Comparison of ENCODE assay signal across 12 mouse cellular contexts in genomic region chr2:167213076-167213475, GRCm38 (mm10). TPM values are rescaled to one million over a fixed set of nuclear protein-coding genes. Genes with fewer than 3 reads are reported as not detected.
A peak's percentile ranks its signal among the peaks of the same experiment; 100 is the strongest.
DNase-seq lines count a peak whose midpoint lies in the region; ATAC-seq and TF ChIP-seq lines count a peak whose summit lies in the region.
"Had no signal": no experiment of that assay in that cellular context is flagged by ENCODE, and none has a peak within 500 bp of the region (broad histone marks: within the 10 kb centered on the region; RNA-seq: fewer than 3 reads in every experiment).

No protein-coding gene starts in this region.

- TF ChIP-seq CTCF in lung, postnatal 0 days (IDR thresholded peaks at IDR 0.05) = peak; percentile 45
- peak; percentile 53 for TF ChIP-seq CTCF in liver, postnatal 0 days (IDR thresholded peaks at IDR 0.05; ENCODE audit: low read depth)

- no peak overlapping the region for H3K4me3 ChIP-seq in heart, embryonic 15.5 days
- H3K4me3 ChIP-seq in lung, postnatal 0 days (ENCODE audit: low read depth, low read length) = no peak overlapping the region
- no peak overlapping the region for H3K4me3 ChIP-seq in liver, postnatal 0 days (ENCODE audit: low read depth, low read length)
- H3K4me3 ChIP-seq: heart, embryonic 10.5 days; neural tube, embryonic 12.5 days had no signal

- H3K4me2 ChIP-seq in heart, embryonic 15.5 days = no peak overlapping the region
- no peak overlapping the region for H3K4me2 ChIP-seq in lung, postnatal 0 days (replicated peaks; ENCODE audit: low read depth, low read length)
- no peak overlapping the region for H3K4me2 ChIP-seq in liver, postnatal 0 days (ENCODE audit: low read depth, low read length)
- H3K4me2 ChIP-seq: neural tube, embryonic 12.5 days had no signal

- 90% methylated on average over 3 of the region's 3 CpGs for WGBS in heart, embryonic 15.5 days
- WGBS in lung, postnatal 0 days = 100% methylated on average over 3 of the region's 3 CpGs
- WGBS in liver, postnatal 0 days (ENCODE audit: insufficient replicate concordance) = 73% methylated on average over 3 of the region's 3 CpGs

- H3K36me3 ChIP-seq in heart, embryonic 15.5 days = no peaks in the 10 kb centered on the region
- no peaks in the 10 kb centered on the region for H3K36me3 ChIP-seq in lung, postnatal 0 days (ENCODE audit: insufficient read depth, low read length)
- H3K36me3 ChIP-seq in liver, postnatal 0 days (replicated peaks; ENCODE audit: insufficient read depth, low read length) = no peaks in the 10 kb centered on the region
- H3K36me3 ChIP-seq: neural tube, embryonic 12.5 days had no signal

- peaks cover 41% of the 10 kb centered on the region for H3K4me1 ChIP-seq in heart, embryonic 15.5 days (replicated peaks)
- H3K4me1 ChIP-seq in lung, postnatal 0 days (ENCODE audit: insufficient read depth, low read depth, low read length) = no peaks in the 10 kb centered on the region
- H3K4me1 ChIP-seq in liver, postnatal 0 days (ENCODE audit: insufficient read depth) = no peaks in the 10 kb centered on the region
- H3K4me1 ChIP-seq: neural tube, embryonic 12.5 days had no signal

- no peak for TF ChIP-seq EP300 in lung, postnatal 0 days (IDR thresholded peaks at IDR 0.05)
- TF ChIP-seq EP300 in liver, postnatal 0 days (IDR thresholded peaks at IDR 0.05; ENCODE audit: low read depth) = no peak

- H3K9me3 ChIP-seq in heart, embryonic 15.5 days (replicated peaks) = no peaks in the 10 kb centered on the region
- no peaks in the 10 kb centered on the region for H3K9me3 ChIP-seq in lung, postnatal 0 days (ENCODE audit: low read length)
- no peaks in the 10 kb centered on the region for H3K9me3 ChIP-seq in liver, postnatal 0 days (ENCODE audit: low read length)
- H3K9me3 ChIP-seq: heart, embryonic 10.5 days; neural tube, embryonic 12.5 days had no signal

- no peaks in the 10 kb centered on the region for H3K27me3 ChIP-seq in heart, embryonic 15.5 days
- no peaks in the 10 kb centered on the region for H3K27me3 ChIP-seq in lung, postnatal 0 days (replicated peaks; ENCODE audit: insufficient read depth, low read length)
- H3K27me3 ChIP-seq in liver, postnatal 0 days (ENCODE audit: insufficient read depth, low read length) = no peaks in the 10 kb centered on the region
- H3K27me3 ChIP-seq: neural tube, embryonic 12.5 days had no signal

- H3K27ac ChIP-seq in heart, embryonic 15.5 days = peak overlapping the region; percentile 57
- H3K27ac ChIP-seq in lung, postnatal 0 days (ENCODE audit: low read length) = no peak overlapping the region
- no peak overlapping the region for H3K27ac ChIP-seq in liver, postnatal 0 days (ENCODE audit: low read depth)
- H3K27ac ChIP-seq: heart, embryonic 10.5 days; neural tube, embryonic 12.5 days had no signal

- no peak for DNase-seq in heart, adult 11 months
- DNase-seq in lung, postnatal 0 days (ENCODE audit: low spot score) = no peak
- DNase-seq in lung, adult 18-20 months = no peak
- peak; percentile 41 for DNase-seq in NIH3T3 (ENCODE audit: low read depth)
- peak; percentile 34 for DNase-seq in liver, postnatal 0 days
- DNase-seq in urinary bladder, postnatal 4 days (ENCODE audit: low spot score in 2 of 2) = no peak
- DNase-seq: cerebellum, adult 18-20 months; left cerebral cortex, postnatal 4 days had no signal

- no peak overlapping the region for H3K9ac ChIP-seq in heart, embryonic 15.5 days
- no peak overlapping the region for H3K9ac ChIP-seq in lung, postnatal 0 days (replicated peaks; ENCODE audit: low read depth)
- H3K9ac ChIP-seq in liver, postnatal 0 days (replicated peaks) = no peak overlapping the region
- H3K9ac ChIP-seq: neural tube, embryonic 12.5 days had no signal

- ATAC-seq in heart, embryonic 15.5 days (replicated peaks; ENCODE audit: insufficient number of reproducible peaks, insufficient read depth, low FRiP score, low read depth) = no peak
- no peak for ATAC-seq in lung, postnatal 0 days
- no peak for ATAC-seq in liver, postnatal 0 days
- ATAC-seq in erythroblast, adult 5-6 weeks (replicated peaks; ENCODE audit: low FRiP score, poor library complexity, severe bottlenecking) = no peak

RNA-seq across cellular contexts. Expression of gene Kcnb1, which starts 23.1 kb away (rescaled TPM):
- polyA plus RNA-seq in heart, embryonic 15.5 days (2015; fragmentation: Nextera tagmentation; extraction: Ambion mirVana) = 0.60 and 0.62 TPM in 2 replicates
- 0.76 and 1.1 TPM in 2 replicates for polyA plus RNA-seq in lung, postnatal 0 days (2015; fragmentation: Nextera tagmentation; extraction: Ambion mirVana)
- 0.11 and 0.21 TPM in 2 replicates for polyA plus RNA-seq in liver, postnatal 0 days (2015; fragmentation: Nextera tagmentation; extraction: Ambion mirVana)
- not detected in 2 replicates for total RNA-seq in erythroblast, adult 5-6 weeks (2015; ENCODE audit: low replicate concordance)
- not detected in 2 replicates for total RNA-seq in erythroblast, adult 5-6 weeks (2017; ENCODE audit: low replicate concordance)

RNA-seq across cellular contexts. Expression of gene Ptgis, which starts 27.3 kb away (rescaled TPM):
- polyA plus RNA-seq in heart, embryonic 15.5 days (2015; fragmentation: Nextera tagmentation; extraction: Ambion mirVana) = 22.5 and 25.7 TPM in 2 replicates
- 32.7 and 37.9 TPM in 2 replicates for polyA plus RNA-seq in lung, postnatal 0 days (2015; fragmentation: Nextera tagmentation; extraction: Ambion mirVana)
- polyA plus RNA-seq in liver, postnatal 0 days (2015; fragmentation: Nextera tagmentation; extraction: Ambion mirVana) = 1.1 and 1.8 TPM in 2 replicates
- not detected in 2 replicates for total RNA-seq in erythroblast, adult 5-6 weeks (2015; ENCODE audit: low replicate concordance)
- total RNA-seq in erythroblast, adult 5-6 weeks (2017; ENCODE audit: low replicate concordance) = not detected in 2 replicates

Comparison
In these comparisons a context has a peak if more than half of its experiments do, and no peak if none do; other contexts are left out.
1. DNase-seq: peak in NIH3T3 (single experiment) and liver, postnatal 0 days (single experiment); none in heart, adult 11 months (single experiment), lung, postnatal 0 days (single experiment), lung, adult 18-20 months (0 of 2) and urinary bladder, postnatal 4 days (0 of 2).